Mouse (Mus musculus): ENCODE measurements around the gene Timm17a. TPM values are rescaled to one million over a fixed set of nuclear protein-coding genes. Genes with fewer than 3 reads are reported as not detected.

Gene Timm17a
- polyA plus RNA-seq, 1 experiment from 2014 or later: 179 TPM

DNA sequence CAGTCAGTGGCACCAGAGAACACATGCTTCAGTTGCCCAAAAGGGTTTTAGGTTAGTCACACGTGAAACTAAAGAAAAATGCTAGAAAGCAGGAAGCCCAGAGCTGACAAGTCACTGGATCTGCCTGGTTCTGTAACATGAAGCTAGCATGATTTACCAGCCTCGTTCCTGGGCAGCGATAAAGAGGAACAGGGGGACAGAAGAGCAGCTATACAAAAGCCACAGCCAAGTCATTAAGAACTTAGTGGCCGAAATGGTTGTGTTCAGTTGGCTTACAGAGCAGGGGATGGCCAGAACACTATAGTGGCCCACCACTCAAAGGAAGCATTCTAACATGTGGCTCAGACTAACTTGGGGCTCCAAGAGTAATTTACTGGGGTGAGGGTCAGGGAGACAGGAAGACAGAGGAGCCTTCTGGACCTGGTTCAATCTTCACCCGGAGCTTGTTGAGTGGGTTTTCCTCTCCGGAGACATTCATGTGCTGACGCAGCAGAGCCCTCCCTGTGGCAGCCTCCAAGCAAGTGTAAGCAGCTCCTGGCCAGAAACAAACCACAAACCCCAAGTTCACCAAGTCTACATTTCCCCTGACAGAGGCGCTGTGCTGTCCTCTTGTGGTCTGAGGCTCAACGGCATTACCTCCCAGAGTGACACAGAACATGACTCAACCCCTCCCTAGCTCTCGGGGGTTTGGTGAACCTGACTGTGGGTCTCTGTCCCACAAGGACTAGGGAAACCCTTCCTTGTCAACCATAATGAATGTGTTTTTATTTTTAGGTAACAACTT lies 45.7 kb downstream of the Timm17a start:
- Histone ChIP-seq H3K9ac (no peak overlapping the region), H3K36me3 (ENCODE audit: poor library complexity, severe bottlenecking) (peaks cover 75% of the 10 kb centered on the region), H3K4me1 (no peaks in the 10 kb centered on the region), H3K4me3 (no peak overlapping the region), H3K9me3 (replicated peaks) (no peaks in the 10 kb centered on the region), H3K4me2 (no peak overlapping the region), H3K27ac (no peak overlapping the region), H3K27me3 (no peaks in the 10 kb centered on the region)
- ATAC-seq: no peak
- WGBS: 92% methylated on average over 10 of the region's 10 CpGs

- H3K36me3 ChIP-seq (ENCODE audit: poor library complexity, severe bottlenecking): peaks cover 69% of the 10 kb centered on the region
- no peak overlapping the region for H3K9ac ChIP-seq
- no peaks in the 10 kb centered on the region for H3K27me3 ChIP-seq
- H3K4me1 ChIP-seq: no peaks in the 10 kb centered on the region
- H3K27ac ChIP-seq: no peak overlapping the region
- H3K4me2 ChIP-seq: no peak overlapping the region
- H3K9me3 ChIP-seq (replicated peaks): no peaks in the 10 kb centered on the region
- H3K4me3 ChIP-seq: no peak overlapping the region
- ATAC-seq: no peak
- 90% methylated on average over 5 of the region's 5 CpGs for WGBS
These were observed 47.7 kb downstream of the Timm17a start for GRCm38 (mm10) chr1:135265834-135266233.

DNA sequence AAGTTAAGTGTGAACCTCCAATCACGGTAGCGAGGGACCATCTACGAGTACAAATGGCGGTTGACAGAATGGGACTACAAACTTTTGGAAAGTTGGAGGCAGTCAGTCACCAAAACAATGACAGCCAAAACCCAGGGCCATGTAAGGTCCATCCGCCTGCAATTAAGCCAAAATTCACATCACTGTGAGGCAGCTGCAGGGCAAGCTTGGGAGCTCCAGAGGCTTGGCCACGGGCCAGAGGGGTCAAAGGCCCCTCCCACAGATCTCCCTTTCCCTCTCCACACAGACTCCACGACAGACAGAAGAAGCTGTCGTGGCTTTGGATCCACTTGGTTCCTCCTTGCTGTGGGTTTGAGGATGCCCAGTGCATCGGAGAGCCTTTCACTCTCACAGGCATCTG lies 50.3 kb downstream of the Timm17a start:
- H3K36me3 ChIP-seq (ENCODE audit: poor library complexity, severe bottlenecking): peaks cover 68% of the 10 kb centered on the region
- WGBS: 83% methylated on average over 9 of the region's 9 CpGs
- no peaks in the 10 kb centered on the region for H3K9me3 ChIP-seq (replicated peaks)
- no peak overlapping the region for H3K4me3 ChIP-seq
- H3K9ac ChIP-seq: no peak overlapping the region
- H3K27me3 ChIP-seq: no peaks in the 10 kb centered on the region
- H3K27ac ChIP-seq: no peak overlapping the region
- no peak for ATAC-seq
- H3K4me1 ChIP-seq: peaks cover 7% of the 10 kb centered on the region
- no peak overlapping the region for H3K4me2 ChIP-seq

GRCm38 (mm10) chr1:135262329-135262728 lies 51.2 kb downstream of the Timm17a start:
- no peak overlapping the region for H3K4me3 ChIP-seq
- no peak overlapping the region for H3K4me2 ChIP-seq
- ATAC-seq: no peak
- H3K9ac ChIP-seq: no peak overlapping the region
- H3K27ac ChIP-seq: no peak overlapping the region
- peaks cover 10% of the 10 kb centered on the region for H3K4me1 ChIP-seq
- H3K9me3 ChIP-seq (replicated peaks): no peaks in the 10 kb centered on the region
- no peaks in the 10 kb centered on the region for H3K27me3 ChIP-seq
- peaks cover 58% of the 10 kb centered on the region for H3K36me3 ChIP-seq (ENCODE audit: poor library complexity, severe bottlenecking)
- WGBS: 93% methylated on average over 3 of the region's 3 CpGs

GRCm38 (mm10) chr1:135260931-135261330 lies 52.6 kb downstream of the Timm17a start:
- no peaks in the 10 kb centered on the region for H3K27me3 ChIP-seq
- no peak overlapping the region for H3K27ac ChIP-seq
- no peak overlapping the region for H3K4me2 ChIP-seq
- no peaks in the 10 kb centered on the region for H3K9me3 ChIP-seq (replicated peaks)
- no peak for ATAC-seq
- H3K4me1 ChIP-seq: peaks cover 10% of the 10 kb centered on the region
- H3K9ac ChIP-seq: no peak overlapping the region
- WGBS: 74% methylated on average over 6 of the region's 6 CpGs
- peaks cover 44% of the 10 kb centered on the region for H3K36me3 ChIP-seq (ENCODE audit: poor library complexity, severe bottlenecking)
- H3K4me3 ChIP-seq: no peak overlapping the region

GRCm38 (mm10) chr1:135259128-135259436 lies 54.5 kb downstream of the Timm17a start:
- Histone ChIP-seq H3K4me1 (peaks cover 10% of the 10 kb centered on the region), H3K27ac (peak overlapping the region; percentile 12; the same call in 1 of the 2 replicates)

GRCm38 (mm10) chr1:135258380-135259127 lies 55.0 kb downstream of the Timm17a start, which contains the start of gene Elf3:
TSS of gene Elf3 (minus strand) at chr1:135258568.
- ATAC-seq: peak; percentile 72
- peaks cover 20% of the 10 kb centered on the region for H3K36me3 ChIP-seq (ENCODE audit: poor library complexity, severe bottlenecking)
- H3K27ac ChIP-seq: peak within 1 kb of the TSS; percentile 12; the same call in 1 of the 2 replicates
- peaks cover 10% of the 10 kb centered on the region for H3K4me1 ChIP-seq
- H3K27me3 ChIP-seq: no peaks in the 10 kb centered on the region
- H3K4me2 ChIP-seq: peak within 1 kb of the TSS; percentile 58
- no peaks in the 10 kb centered on the region for H3K9me3 ChIP-seq (replicated peaks)
- peak within 1 kb of the TSS; percentile 37 for H3K9ac ChIP-seq
- peak within 1 kb of the TSS; percentile 24 for H3K4me3 ChIP-seq
- WGBS: 2% methylated on average over 19 of the region's 19 CpGs

More at GRCm38 (mm10) chr1:135259128-135259436, 54.5 kb downstream of the Timm17a start:
- ATAC-seq: peak; percentile 90
- Histone ChIP-seq H3K9me3 (replicated peaks) (no peaks in the 10 kb centered on the region), H3K36me3 (ENCODE audit: poor library complexity, severe bottlenecking) (peaks cover 25% of the 10 kb centered on the region), H3K4me3 (peak overlapping the region; percentile 24), H3K27me3 (no peaks in the 10 kb centered on the region), H3K9ac (peak overlapping the region; percentile 37; the same call in 1 of the 2 replicates), H3K4me2 (peak overlapping the region; percentile 58)
- WGBS: 2% methylated on average over 10 of the region's 10 CpGs

- H3K27me3 ChIP-seq: no peaks in the 10 kb centered on the region
- peaks cover 10% of the 10 kb centered on the region for H3K4me1 ChIP-seq
- no peaks in the 10 kb centered on the region for H3K9me3 ChIP-seq (replicated peaks)
- no peak overlapping the region for H3K4me3 ChIP-seq
- no peak overlapping the region for H3K27ac ChIP-seq
- no peak for ATAC-seq
- 82% methylated on average over 6 of the region's 6 CpGs for WGBS
- no peak overlapping the region for H3K9ac ChIP-seq
- no peak overlapping the region for H3K4me2 ChIP-seq
- no peaks in the 10 kb centered on the region for H3K36me3 ChIP-seq (ENCODE audit: poor library complexity, severe bottlenecking)
These were observed 57.3 kb downstream of the Timm17a start for GRCm38 (mm10) chr1:135256299-135256698.

- Histone ChIP-seq H3K4me3 (no peak overlapping the region), H3K27ac (no peak overlapping the region), H3K27me3 (0 out of 2 replicates have a peak, but pooled peaks cover 5% of the 10 kb centered on the region), H3K36me3 (ENCODE audit: poor library complexity, severe bottlenecking) (no peaks in the 10 kb centered on the region), H3K4me2 (no peak overlapping the region), H3K4me1 (peaks cover 8% of the 10 kb centered on the region; the same call in 1 of the 2 replicates), H3K9me3 (replicated peaks) (no peaks in the 10 kb centered on the region), H3K9ac (no peak overlapping the region)
- 59% methylated on average over 4 of the region's 4 CpGs for WGBS
- ATAC-seq: no peak
These were observed 60.7 kb downstream of the Timm17a start for GRCm38 (mm10) chr1:135252854-135253253.

- H3K27ac ChIP-seq: no peak overlapping the region
- H3K9me3 ChIP-seq (replicated peaks): no peaks in the 10 kb centered on the region
- 0 out of 2 replicates have a peak, but pooled peaks cover 5% of the 10 kb centered on the region for H3K27me3 ChIP-seq
- ATAC-seq: no peak
- 91% methylated on average over 8 of the region's 8 CpGs for WGBS
- peaks cover 8% of the 10 kb centered on the region; the same call in 1 of the 2 replicates for H3K4me1 ChIP-seq
- H3K4me2 ChIP-seq: no peak overlapping the region
- H3K36me3 ChIP-seq (ENCODE audit: poor library complexity, severe bottlenecking): no peaks in the 10 kb centered on the region
- no peak overlapping the region for H3K4me3 ChIP-seq
- H3K9ac ChIP-seq: no peak overlapping the region
These were observed 62.2 kb downstream of the Timm17a start for GRCm38 (mm10) chr1:135251405-135251804.

DNA sequence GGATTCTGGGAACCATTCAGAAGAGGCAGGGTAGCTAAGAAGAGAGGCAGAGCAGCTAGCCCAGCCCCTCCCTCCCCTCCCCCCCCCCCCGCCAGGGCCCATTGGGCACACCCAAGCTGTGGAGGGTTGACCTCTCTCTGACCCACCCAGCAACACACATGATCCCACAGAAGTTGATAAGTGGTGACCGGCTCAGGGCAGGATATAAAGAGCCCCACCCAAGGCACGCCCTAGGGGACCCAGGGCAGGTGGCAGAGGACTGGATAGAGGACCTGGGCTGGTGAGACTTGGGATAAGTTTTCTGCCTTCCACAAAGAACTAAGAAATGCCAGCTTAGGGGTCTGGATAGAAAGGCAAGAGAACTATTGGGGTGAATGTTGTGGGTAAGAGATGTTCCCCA lies 62.9 kb downstream of the Timm17a start:
- WGBS: 81% methylated on average over 2 of the region's 3 CpGs

GRCm38 (mm10) chr1:135248434-135248850 lies 65.1 kb downstream of the Timm17a start:
- Histone ChIP-seq H3K9ac (peak overlapping the region; percentile 31), H3K4me2 (peak overlapping the region; percentile 55), H3K27ac (no peak overlapping the region), H3K36me3 (ENCODE audit: poor library complexity, severe bottlenecking) (no peaks in the 10 kb centered on the region), H3K27me3 (0 out of 2 replicates have a peak, but pooled peaks cover 5% of the 10 kb centered on the region), H3K4me3 (peak overlapping the region; percentile 35), H3K4me1 (peaks cover 8% of the 10 kb centered on the region; the same call in 1 of the 2 replicates), H3K9me3 (replicated peaks) (no peaks in the 10 kb centered on the region)
- 3% methylated on average over 15 of the region's 15 CpGs for WGBS
- peak; percentile 77 for ATAC-seq

More for the DNA sequence above, 62.9 kb downstream of the Timm17a start:
- no peaks in the 10 kb centered on the region for H3K9me3 ChIP-seq (replicated peaks)
- no peaks in the 10 kb centered on the region for H3K36me3 ChIP-seq (ENCODE audit: poor library complexity, severe bottlenecking)
- no peak overlapping the region for H3K9ac ChIP-seq
- 0 out of 2 replicates have a peak, but pooled peaks cover 5% of the 10 kb centered on the region for H3K27me3 ChIP-seq
- no peak overlapping the region for H3K4me2 ChIP-seq
- no peak overlapping the region for H3K4me3 ChIP-seq
- peaks cover 8% of the 10 kb centered on the region; the same call in 1 of the 2 replicates for H3K4me1 ChIP-seq
- ATAC-seq: no peak
- no peak overlapping the region for H3K27ac ChIP-seq

All from forebrain, embryonic 13.5 days (tissue).